Mouse (Mus musculus) testis, adult 2 months (tissue): ENCODE measurements around the gene 1700021F07Rik.

Experiments
- CTCF ChIP-seq: fragments of 200-500 bp; IDR thresholded peaks from 2 replicates; pipeline ENCODE4 v1.5.1; 2012; ENCODE audit warnings: low read depth, mild to moderate bottlenecking, inconsistent platforms, low read length, moderate library complexity; ENCODE audit not compliant: control insufficient read depth, insufficient read depth, insufficient replicate concordance
- POLR2A ChIP-seq: fragments of 200-500 bp; IDR thresholded peaks from 2 replicates; pipeline ENCODE4 v1.6.1; 2012; ENCODE audit warnings: low read depth, mild to moderate bottlenecking, inconsistent platforms, low read length, moderate library complexity; ENCODE audit not compliant: control insufficient read depth

- TF ChIP-seq POLR2A (no peak), CTCF (no peak)
Observed at GRCm38 (mm10) chr2:173479050-173479449, 43.3 kb upstream of the 1700021F07Rik start.
